Mouse (Mus musculus): ENCODE data around the gene Anapc13.

The Anapc13 gene

DNA sequence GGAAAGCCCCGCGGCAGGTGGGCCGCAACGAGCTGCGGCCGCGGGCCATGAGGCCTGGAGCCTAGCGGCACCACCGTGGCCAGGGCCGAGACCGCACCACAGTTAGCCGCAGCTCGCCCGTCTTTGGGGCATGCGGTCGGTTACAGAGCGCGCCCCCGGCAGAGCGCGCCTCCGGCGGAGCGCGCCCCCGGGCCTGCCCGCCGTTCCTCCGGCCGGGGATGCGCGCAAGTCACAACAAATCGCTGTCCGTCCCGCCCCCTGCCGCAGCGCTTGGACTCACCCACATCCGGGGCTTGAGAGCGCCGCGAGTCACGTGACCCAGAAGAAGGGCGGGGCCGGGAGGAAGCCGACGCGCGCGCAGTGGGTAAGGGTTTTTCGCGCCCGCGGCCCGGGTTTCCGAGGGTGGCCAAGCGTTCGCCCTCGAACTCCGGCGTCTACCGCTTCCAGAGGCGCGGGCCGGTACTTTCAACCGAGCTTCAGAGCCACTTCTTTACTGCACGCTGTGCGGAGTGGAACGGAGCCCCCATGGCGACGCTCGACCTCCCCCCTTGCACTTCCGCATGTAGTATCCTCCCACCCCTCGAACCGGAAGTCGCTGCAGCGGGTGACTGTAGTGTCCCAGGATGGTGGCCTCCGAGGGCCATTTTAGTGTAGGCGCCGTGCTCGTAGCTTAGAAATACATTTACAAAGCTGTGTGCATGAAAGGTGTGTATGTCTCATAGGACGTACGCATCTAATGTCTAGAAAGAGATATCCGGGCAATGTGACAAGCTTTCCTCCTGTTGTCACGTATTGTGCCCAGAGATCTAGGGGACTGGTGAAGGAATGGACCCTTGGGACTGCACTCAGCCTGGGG is at the start of gene Anapc13, which contains the start of gene Cep63:
Gene Anapc13 (plus strand): TSS at position 314 of the 856 bp plus-strand sequence.
Gene Cep63 (minus strand): TSS at position 552 of the 856 bp plus-strand sequence.
- DNase-seq, result peak; percentile 99

- peak; percentile 22 for DNase-seq
Observed at GRCm38 (mm10) chr9:102577480-102577879, 48.6 kb upstream of the Anapc13 start.

GRCm38 (mm10) chr9:102581921-102582469 is 44.1 kb upstream of the Anapc13 start:
- DNase-seq, result no peak

- no peak for DNase-seq
Observed at GRCm38 (mm10) chr9:102587347-102587746, 38.7 kb upstream of the Anapc13 start.

- DNase-seq, result no peak
Observed at GRCm38 (mm10) chr9:102594667-102595393, 31.3 kb upstream of the Anapc13 start.

DNA sequence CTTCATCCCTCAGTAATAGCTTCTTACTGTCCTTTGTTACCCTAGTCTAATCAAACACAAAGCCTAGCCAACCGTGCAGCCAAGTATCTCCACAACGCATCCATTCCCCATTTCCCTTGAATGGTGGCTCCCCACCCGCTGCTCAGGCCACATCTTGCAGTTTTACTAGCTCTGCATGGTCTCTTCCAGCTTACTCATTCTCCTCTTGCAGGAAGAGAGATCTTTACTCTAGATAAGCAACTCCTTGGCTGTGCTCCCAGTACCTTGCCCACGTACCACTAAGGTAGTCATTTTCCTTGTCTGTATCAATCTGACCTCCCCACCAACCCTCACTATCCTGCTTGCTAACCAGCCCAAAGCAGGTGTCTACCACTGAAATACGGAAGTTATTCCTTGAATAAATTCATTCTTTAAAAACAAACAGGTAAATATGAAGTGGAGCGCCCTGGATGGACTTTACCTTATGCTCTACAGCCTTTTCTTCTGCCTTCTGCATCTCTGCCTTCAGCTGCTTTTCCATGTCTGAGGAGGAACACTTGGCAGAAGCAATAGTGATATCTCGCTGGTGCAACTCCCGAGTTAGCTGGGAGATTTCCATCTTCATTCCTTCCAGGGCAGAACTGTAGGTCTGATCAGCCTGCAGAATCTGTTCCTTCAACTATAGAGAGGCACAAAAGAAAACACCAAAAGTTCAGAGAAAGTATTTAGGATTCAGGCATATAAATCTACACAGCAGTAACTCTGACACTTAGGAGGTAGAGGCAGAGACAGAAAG is 30.2 kb upstream of the Anapc13 start:
- no peak for DNase-seq

DNA sequence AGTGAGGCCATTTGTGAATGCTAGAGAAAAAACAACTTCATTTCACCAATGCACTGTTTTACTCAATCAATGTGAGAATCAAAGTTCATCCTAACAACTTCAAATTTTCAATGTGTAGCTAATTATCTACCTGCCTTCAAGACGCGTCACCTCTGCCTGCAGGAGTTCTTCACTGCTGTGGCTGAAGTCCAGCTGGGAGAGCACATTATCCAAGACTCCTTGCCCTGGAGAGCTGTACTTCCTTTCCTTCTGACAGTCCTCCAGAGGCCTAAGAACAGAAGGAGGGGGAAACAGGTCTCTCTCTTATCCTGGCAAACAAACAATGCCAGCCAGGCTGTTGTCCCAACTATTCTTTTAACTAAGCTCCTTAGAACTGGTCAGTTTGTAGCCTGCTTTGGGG is 24.9 kb upstream of the Anapc13 start:
- no peak for DNase-seq

DNA sequence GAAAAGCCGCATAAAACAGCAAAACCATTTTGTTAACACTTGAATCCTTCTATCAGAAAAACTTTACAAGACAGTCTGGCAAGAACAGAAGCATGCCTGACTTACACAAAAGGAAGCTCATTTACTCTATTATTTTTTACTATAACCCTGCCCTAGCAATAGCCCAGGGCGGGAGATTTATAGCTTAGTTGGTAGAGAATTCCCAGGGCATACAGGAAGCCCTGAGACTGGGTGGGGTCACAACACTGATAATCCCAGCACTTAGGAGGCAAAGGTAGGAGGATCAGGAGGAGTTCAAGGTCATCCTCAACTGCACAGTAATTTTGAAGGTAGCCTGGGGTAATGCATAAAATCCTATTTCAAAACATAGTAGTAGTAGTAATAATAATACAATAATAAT is 24.4 kb upstream of the Anapc13 start:
- DNase-seq, result no peak

- no peak for DNase-seq
Observed at GRCm38 (mm10) chr9:102605162-102605561, 20.9 kb upstream of the Anapc13 start.

DNA sequence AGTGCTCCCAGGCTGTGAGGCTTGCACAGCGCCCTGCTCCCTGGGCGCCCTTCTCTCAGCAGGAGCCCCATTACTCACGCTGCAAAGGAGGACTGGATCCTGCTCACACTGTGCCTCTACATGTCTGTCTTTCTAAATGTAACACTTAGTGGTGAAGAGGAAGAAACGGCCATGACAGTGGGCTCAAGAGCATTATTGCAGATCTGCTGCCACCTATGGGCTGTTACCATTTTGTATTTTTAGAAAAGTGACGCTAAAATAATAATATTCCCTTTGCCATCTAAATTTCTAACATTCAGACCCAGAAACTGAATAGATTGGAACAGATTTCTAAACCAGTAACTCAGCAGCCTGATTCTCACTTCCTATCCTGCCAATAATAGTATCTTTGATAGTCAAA is 18.6 kb upstream of the Anapc13 start:
- no peak for DNase-seq

DNA sequence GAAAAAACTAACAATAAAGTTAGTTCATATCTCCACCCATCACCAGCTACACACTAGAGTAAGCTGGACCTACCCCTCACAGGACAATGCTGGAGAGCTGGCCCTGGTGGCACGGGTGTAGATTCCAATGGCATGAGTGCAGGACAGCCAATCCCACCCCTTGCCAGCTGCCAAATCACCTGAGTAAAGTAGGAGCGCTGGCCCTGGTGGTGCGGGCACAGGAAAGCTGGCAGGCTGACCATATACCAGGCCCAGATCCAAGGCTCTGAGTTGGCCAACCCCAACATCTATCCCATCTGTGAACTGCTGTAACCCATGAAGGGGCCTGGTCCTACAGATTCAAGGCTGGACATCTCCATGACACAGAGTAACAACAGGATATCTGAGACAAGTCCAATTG is 16.9 kb upstream of the Anapc13 start:
- DNase-seq, result no peak

DNA sequence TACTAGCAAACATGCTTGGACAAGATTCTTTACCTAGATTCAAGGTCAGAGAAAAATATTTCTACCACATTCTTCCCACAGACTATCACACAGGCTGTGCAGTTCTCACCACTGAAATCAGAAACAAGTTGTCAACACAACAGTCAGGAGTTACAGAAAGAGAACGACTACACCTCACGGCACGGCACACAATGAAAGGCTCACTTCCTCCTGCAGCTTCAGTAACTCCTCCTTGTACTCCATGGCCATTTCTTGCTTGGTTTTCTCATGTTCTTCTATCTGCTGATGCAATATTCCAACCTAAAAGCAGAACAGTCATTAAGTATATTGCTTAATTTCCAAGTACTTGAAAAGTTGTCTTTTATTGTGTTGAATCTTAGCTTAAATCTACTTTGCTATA is 11.0 kb upstream of the Anapc13 start:
- DNase-seq, result no peak

DNA sequence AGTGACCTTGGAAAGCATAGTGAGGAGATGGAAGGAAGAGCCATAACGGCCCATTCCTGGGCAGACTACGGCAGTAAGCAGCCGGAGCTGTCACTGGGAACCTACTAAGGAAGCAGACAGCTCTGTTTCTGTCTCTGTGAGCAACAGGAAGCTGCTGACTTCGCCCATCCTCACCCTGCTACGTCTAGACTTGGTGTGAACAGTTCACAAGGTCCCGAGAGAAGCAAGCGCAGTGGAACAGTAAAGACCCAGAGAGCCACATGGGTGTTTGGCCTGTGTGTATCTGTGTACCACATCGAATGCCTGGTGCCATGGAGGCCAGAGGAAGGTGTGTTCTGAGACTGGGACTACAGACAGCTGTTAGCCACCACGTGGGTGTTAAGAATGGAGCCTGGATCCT is 9.8 kb upstream of the Anapc13 start:
- DNase-seq, result no peak

DNA sequence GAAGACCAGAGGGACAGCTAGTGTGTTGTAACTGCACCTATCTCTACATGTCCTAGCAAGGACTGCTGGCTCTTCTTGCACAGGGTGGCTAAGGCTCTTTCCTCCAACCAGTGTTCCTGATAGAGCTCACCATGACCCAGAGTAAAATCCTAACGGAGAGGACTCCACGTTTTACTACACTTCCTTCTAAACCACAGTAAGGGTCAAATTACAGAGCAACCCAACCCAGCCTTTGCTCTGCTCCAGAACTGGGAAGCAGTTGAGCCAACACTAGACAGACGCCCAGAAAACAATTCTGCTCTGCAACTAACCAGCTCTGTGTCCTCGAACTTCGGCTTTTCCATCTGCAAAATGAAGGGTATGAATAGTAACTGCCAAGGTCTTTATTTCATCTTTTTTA is 4.7 kb upstream of the Anapc13 start:
- no peak for DNase-seq

DNA sequence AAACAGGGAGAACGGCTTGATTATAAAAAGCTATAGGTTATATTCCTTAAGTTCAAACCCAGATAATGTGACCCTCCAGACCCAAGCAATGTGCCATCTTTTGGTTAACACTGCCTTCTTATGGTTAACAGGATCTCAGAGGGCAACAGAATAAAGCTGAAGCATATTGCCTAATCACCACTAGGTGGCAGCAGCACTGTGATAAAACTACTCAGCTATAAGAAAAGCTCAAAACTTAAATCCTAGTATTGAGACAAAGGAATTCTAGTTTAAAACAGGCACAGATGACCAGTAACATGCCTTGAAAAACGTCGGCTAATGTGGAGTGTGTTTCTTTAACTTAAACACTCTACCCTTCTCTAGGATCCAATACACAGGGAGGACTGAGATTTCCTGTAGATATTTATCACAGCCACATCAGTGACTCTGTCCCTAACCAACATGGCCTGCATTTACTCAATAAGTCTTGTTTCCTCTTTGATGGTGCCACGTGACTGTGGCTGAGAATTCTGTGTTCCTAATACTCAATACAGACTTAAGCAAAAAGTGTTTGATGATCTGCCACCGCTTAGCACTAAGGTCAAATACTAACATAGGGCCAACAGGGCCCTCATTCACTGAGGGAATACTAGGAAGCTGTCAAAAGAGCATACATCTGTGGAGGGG is 3.8 kb upstream of the Anapc13 start:
- peak; percentile 67 for DNase-seq

DNA sequence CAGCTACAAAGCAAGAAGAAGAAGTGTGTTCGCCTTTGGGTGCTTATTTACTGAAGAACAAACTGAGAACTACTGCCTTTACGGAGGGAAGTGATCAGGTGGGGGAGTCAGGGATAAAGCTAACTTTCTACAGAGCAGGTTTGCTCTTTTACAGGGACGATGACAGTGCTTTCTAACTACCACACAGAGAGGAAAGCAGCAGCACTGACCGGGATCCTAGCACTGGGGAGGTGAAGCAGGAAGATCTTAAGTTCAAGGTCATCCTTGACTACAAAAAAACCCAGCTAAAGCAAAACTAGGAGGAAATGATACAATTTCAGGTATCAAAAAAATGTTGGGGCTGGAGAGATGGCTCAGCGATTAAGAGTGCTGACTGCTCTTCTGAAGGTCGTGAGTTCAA is 3.2 kb upstream of the Anapc13 start:
- no peak for DNase-seq

DNA sequence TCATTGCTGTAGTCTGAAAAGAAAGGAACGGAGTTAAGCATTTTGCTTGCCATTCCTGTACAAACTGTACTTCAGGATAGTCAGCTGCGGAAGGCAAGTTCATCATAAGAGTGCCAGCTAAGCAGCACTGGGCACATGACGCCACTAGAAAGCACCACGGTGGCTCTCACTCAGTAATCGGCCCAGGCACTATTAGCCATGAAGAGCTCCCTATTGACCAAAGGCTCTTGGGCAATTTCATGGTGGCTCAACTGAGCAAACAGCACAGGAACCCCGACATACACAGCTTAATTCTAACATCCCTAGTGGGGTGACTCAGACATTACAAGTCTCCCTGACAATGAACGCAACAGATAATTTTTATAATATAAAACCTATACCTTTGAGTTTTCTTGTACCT is 2.5 kb upstream of the Anapc13 start:
- no peak for DNase-seq

- no peak for DNase-seq
Observed at GRCm38 (mm10) chr9:102625401-102625982, 604 bp upstream of the Anapc13 start.

GRCm38 (mm10) chr9:102626839-102627225 is 736 bp downstream of the Anapc13 start:
- DNase-seq, result no peak

DNA sequence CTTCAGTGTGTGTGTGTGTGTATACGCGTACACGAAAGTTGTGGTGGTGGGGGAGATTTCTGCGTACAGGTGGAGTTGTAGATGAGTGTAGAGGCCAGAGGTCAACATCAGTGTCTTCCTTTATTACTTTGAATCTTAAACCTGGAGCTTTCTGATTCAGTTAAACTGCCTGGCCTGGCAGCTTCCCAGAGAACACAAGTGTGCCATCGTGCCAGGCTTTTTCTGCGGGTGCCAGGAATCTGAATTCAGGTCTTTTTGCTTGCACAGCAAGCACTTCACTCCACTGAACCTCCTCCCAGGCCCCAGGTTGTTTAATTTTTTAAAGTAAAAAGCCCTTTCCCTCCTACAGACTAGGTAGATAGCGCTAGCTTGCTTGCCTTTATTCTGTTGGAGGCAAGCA is 1.3 kb downstream of the Anapc13 start:
- no peak for DNase-seq

DNA sequence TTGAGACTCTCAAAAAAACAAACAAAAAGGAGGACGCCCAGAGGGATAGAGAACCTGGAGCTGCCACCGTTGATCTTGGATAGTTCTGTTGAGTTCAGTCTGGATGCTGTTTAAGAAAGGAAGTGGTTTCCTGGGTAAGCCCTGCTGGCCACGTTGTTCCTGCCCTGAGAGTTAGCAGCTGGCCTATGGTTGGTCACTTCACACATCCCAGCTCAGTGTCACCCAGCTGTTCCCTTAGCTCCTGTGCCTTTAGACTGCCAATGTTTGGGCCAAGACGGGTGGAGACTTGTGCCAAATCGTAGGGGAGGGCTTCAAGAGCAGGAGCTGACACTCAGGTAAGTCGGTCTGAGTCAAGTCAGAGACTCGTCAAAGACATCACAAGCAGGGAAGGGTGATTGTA is 3.0 kb downstream of the Anapc13 start:
- DNase-seq, result no peak

- no peak for DNase-seq
Observed at GRCm38 (mm10) chr9:102631589-102632147, 5.6 kb downstream of the Anapc13 start.
